Mouse (Mus musculus): ENCODE measurements around the gene Kcnq1. TPM values are rescaled to one million over a fixed set of nuclear protein-coding genes. Genes with fewer than 3 reads are reported as not detected.

Kcnq1 gene
- total and polyA plus RNA-seq, 3 experiments = not detected

DNA sequence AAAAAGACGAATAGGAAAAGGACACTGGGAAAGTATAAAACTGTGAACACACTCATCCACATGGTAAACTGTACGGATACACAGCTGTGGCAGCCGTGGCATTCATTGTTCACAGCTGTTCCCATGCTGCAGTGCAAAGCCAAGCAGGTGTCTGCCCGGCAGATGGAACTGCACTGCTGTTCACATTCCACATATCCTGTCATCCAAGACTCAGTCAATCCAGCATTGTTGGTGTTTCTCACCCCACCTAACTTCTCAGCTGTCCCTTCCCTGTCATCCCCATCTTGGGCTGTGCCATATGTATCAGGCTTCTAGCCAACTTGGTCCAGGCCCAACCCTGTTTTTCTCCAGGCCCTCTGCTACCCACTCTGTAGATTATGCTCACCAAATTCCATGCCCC lies 232.5 kb downstream of the Kcnq1 start:
- Histone ChIP-seq H3K79me2 (replicated peaks; ENCODE audit: control insufficient read depth, extremely low read depth, insufficient read depth, poor library complexity, severe bottlenecking) (no peaks in the 10 kb centered on the region), H3K4me2 (ENCODE audit: insufficient read depth, low read depth, poor library complexity, severe bottlenecking) (no peak overlapping the region), H3K4me1 (ENCODE audit: control insufficient read depth in 1 of 2, insufficient read depth in 2 of 2) (no peaks in the 10 kb centered on the region), H3K27me3 (replicated peaks) (peaks cover 89% of the 10 kb centered on the region), H3K27ac (ENCODE audit: insufficient read depth, low read depth) (no peak overlapping the region), H3K36me3 (replicated peaks in 1 of 2; ENCODE audit: control insufficient read depth in 1 of 2, insufficient read depth in 1 of 2, low read length in 1 of 2) (no peaks in the 10 kb centered on the region), H3K9me3 (replicated peaks; ENCODE audit: low read length) (no peaks in the 10 kb centered on the region), H3K9ac (ENCODE audit: insufficient read depth, low read depth) (no peak overlapping the region), H3K4me3 (replicated peaks in 1 of 3; ENCODE audit: low read depth in 2 of 3, low read length in 2 of 3, poor library complexity in 1 of 3) (no peak overlapping the region)
- dilution Hi-C loops (cut with MboI; ENCODE audit: extremely low pct_ligation_motif_present, extremely low pct_unique_long_range_greater_than_20kb, low sequenced_read_pairs) = no loop called here
- in situ Hi-C loops (cut with MboI; ENCODE audit: low pct_ligation_motif_present, low pct_unique_long_range_greater_than_20kb, low sequenced_read_pairs) = no loop called here
- no peak for TF ChIP-seq MYC (IDR thresholded peaks at IDR 0.05; ENCODE audit: low read depth, low read length)
- TF ChIP-seq HCFC1 (IDR thresholded peaks at IDR 0.05; ENCODE audit: low read depth, low read length) = no peak
- no peak for TF ChIP-seq IRF4 (IDR thresholded peaks at IDR 0.05; ENCODE audit: low read depth, low read length)
- no peak for TF ChIP-seq ZNF384 (IDR thresholded peaks at IDR 0.05; ENCODE audit: low read depth, low read length)
- no peak for TF ChIP-seq MAZ (IDR thresholded peaks at IDR 0.05; ENCODE audit: low read depth, low read length)
- TF ChIP-seq NELFE (IDR thresholded peaks at IDR 0.05; ENCODE audit: low read depth, low read length) = no peak
- TF ChIP-seq CTCF (conservative IDR thresholded peaks at IDR 0.05 in 1 of 2, IDR thresholded peaks at IDR 0.05 in 1 of 2; ENCODE audit: low read depth in 2 of 2, low read length in 2 of 2) = no peak
- TF ChIP-seq JUN (IDR thresholded peaks at IDR 0.05; ENCODE audit: insufficient read depth, low read depth, low read length) = no peak
- no peak for DNase-seq (ENCODE audit: extremely low read depth)

DNA sequence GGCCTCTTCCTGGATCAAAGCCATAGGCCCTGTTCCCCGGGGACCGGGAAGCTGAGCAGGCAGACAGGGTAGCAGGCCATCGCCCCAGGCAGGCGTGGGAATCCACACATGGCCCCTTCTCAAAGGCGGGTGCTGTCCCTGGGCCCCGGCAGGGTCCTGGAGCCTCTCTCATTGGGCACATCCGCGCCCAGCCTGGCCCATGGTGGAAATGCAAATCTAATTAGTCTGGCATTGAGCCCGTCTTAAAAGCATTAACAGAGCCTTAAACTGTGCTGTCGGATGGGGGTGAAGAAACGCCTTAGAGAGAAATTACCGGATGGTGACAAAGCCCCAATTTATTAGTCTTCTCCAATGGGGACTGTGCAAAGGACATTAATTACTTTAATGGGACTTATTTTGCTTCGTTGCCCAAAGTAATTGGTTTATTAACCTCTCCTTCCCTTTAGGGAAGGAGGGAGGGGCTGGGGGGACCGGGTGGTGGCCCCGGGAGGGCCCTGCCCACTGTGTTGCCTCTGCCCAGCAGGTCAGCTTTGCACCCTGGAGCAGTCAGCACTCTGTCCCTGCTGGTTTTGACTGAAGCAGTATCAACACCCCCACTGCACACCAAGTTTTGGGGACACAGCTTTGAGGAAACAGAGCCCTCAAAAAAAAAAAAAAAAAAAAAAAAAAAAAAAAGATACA lies 234.6 kb downstream of the Kcnq1 start:
- Histone ChIP-seq H3K4me2 (ENCODE audit: insufficient read depth, low read depth, poor library complexity, severe bottlenecking) (no peak overlapping the region), H3K27me3 (replicated peaks) (peaks cover 87% of the 10 kb centered on the region), H3K4me1 (ENCODE audit: control insufficient read depth in 1 of 2, insufficient read depth in 2 of 2) (no peaks in the 10 kb centered on the region), H3K36me3 (replicated peaks in 1 of 2; ENCODE audit: control insufficient read depth in 1 of 2, insufficient read depth in 1 of 2, low read length in 1 of 2) (no peaks in the 10 kb centered on the region), H3K79me2 (replicated peaks; ENCODE audit: control insufficient read depth, extremely low read depth, insufficient read depth, poor library complexity, severe bottlenecking) (no peaks in the 10 kb centered on the region), H3K27ac (ENCODE audit: insufficient read depth, low read depth) (no peak overlapping the region), H3K4me3 (replicated peaks in 1 of 3; ENCODE audit: low read depth in 2 of 3, low read length in 2 of 3, poor library complexity in 1 of 3) (no peak overlapping the region), H3K9ac (ENCODE audit: insufficient read depth, low read depth) (no peak overlapping the region), H3K9me3 (replicated peaks; ENCODE audit: low read length) (no peaks in the 10 kb centered on the region)
- in situ Hi-C loops (cut with MboI; ENCODE audit: low pct_ligation_motif_present, low pct_unique_long_range_greater_than_20kb, low sequenced_read_pairs) (no loop called here), dilution Hi-C loops (cut with MboI; ENCODE audit: extremely low pct_ligation_motif_present, extremely low pct_unique_long_range_greater_than_20kb, low sequenced_read_pairs) (no loop called here)
- no peak for DNase-seq (ENCODE audit: extremely low read depth)
- TF ChIP-seq E2F4 (IDR thresholded peaks at IDR 0.05; ENCODE audit: insufficient replicate concordance, low read depth, low read length) = no peak
- TF ChIP-seq TBP (conservative IDR thresholded peaks at IDR 0.05; ENCODE audit: low read depth, low read length) = no peak
- TF ChIP-seq RCOR1 (conservative IDR thresholded peaks at IDR 0.05; ENCODE audit: low read depth, low read length) = no peak
- TF ChIP-seq BHLHE40 (IDR thresholded peaks at IDR 0.05; ENCODE audit: low read depth, low read length) = no peak
- TF ChIP-seq ZC3H11A (IDR thresholded peaks at IDR 0.05; ENCODE audit: low read depth, low read length) = no peak
- no peak for TF ChIP-seq GABPA (IDR thresholded peaks at IDR 0.05; ENCODE audit: insufficient replicate concordance, low read depth, low read length)
- no peak for TF ChIP-seq POLR2AphosphoS2 (IDR thresholded peaks at IDR 0.05; ENCODE audit: low read depth, low read length)
- no peak for TF ChIP-seq ETS1 (conservative IDR thresholded peaks at IDR 0.05; ENCODE audit: low read depth, low read length)
- TF ChIP-seq MXI1 (IDR thresholded peaks at IDR 0.05; ENCODE audit: low read depth, low read length) = no peak
